Mouse (Mus musculus) bone marrow macrophage, adult 2 months (primary cell): ENCODE measurements around the gene Olfr694.

Source experiments
- CTCF ChIP-seq: IDR thresholded peaks from 2 replicates; pipeline ENCODE4 v1.5.1; 2012; ENCODE audit warnings: low read depth, mild to moderate bottlenecking, low read length, moderate library complexity
- POLR2A ChIP-seq: IDR thresholded peaks from 2 replicates; pipeline ENCODE4 v1.6.1; 2012; ENCODE audit warnings: mild to moderate bottlenecking, low read depth, low read length, borderline replicate concordance

DNA sequence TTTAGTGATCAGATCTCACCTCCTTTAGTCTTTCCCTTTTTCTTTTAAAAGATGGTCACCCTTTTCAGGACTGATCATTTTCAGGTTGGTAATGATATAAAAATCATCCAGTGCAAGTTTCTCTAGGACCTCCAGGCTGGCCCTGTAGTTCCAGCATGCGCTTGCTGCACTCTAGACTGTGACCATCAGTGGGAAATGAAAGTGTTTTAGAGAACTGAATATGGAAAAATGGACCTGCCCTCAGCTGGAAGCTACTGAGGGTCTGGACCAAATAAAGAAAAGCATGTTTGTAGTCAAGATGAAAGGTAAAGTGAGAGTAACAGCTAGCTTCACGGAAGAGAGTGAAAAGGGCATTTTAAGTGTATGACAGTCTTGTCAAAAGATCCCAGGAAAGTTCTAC, 6.2 kb downstream of the Olfr694 start:
- TF ChIP-seq POLR2A: no peak
- no peak for TF ChIP-seq CTCF
